Mouse (Mus musculus): ENCODE measurements around the gene Prss28.

- TF ChIP-seq POLR2A (IDR thresholded peaks at IDR 0.05; ENCODE audit: control insufficient read depth, low read depth, low read length) (no peak), CTCF (IDR thresholded peaks at IDR 0.05; ENCODE audit: control insufficient read depth, insufficient read depth, insufficient replicate concordance, low read depth, low read length) (no peak)
These were observed at the start of gene Prss28 for GRCm38 (mm10) chr17:25308346-25308745.

All from testis, adult 2 months (tissue).